Mouse (Mus musculus): Measurements from ENCODE around the gene Artn. TPM values are rescaled to one million over a fixed set of nuclear protein-coding genes. Genes with fewer than 3 reads are reported as not detected.

Artn gene
- polyA plus RNA-seq, 1 experiment, result 2.7 TPM

- Histone ChIP-seq H3K4me1 (ENCODE audit: control insufficient read depth, insufficient read depth, low read length) (no peaks in the 10 kb centered on the region), H3K4me3 (replicated peaks; ENCODE audit: extremely low read depth, low read depth, low read length) (no peak overlapping the region)
- no peak for DNase-seq
- 42% methylated on average over 6 of the region's 6 CpGs for WGBS
- TF ChIP-seq CTCF (IDR thresholded peaks at IDR 0.05; ENCODE audit: insufficient read depth, low read length), result no peak
- no peak for TF ChIP-seq POLR2A (IDR thresholded peaks at IDR 0.05; ENCODE audit: borderline replicate concordance, extremely low read depth, low read depth, low read length)
Measured at GRCm38 (mm10) chr4:117924916-117925315, 4.6 kb downstream of the Artn start.

- TF ChIP-seq POLR2A (IDR thresholded peaks at IDR 0.05; ENCODE audit: borderline replicate concordance, extremely low read depth, low read depth, low read length), result no peak
- Histone ChIP-seq H3K4me1 (ENCODE audit: control insufficient read depth, insufficient read depth, low read length) (no peaks in the 10 kb centered on the region), H3K4me3 (replicated peaks; ENCODE audit: extremely low read depth, low read depth, low read length) (no peak overlapping the region)
- WGBS, result 50% methylated on average over 2 of the region's 2 CpGs
- DNase-seq, result no peak
Measured at GRCm38 (mm10) chr4:117923450-117923849, 6.1 kb downstream of the Artn start.

- WGBS, result 85% methylated on average over 2 of the region's 2 CpGs
- Histone ChIP-seq H3K4me1 (ENCODE audit: control insufficient read depth, insufficient read depth, low read length) (no peaks in the 10 kb centered on the region), H3K4me3 (replicated peaks; ENCODE audit: extremely low read depth, low read depth, low read length) (no peak overlapping the region)
- TF ChIP-seq POLR2A (IDR thresholded peaks at IDR 0.05; ENCODE audit: borderline replicate concordance, extremely low read depth, low read depth, low read length), result no peak
- TF ChIP-seq CTCF (IDR thresholded peaks at IDR 0.05; ENCODE audit: insufficient read depth, low read length), result no peak
- no peak for DNase-seq
Measured at GRCm38 (mm10) chr4:117921358-117921757, 8.2 kb downstream of the Artn start.

GRCm38 (mm10) chr4:117918762-117919161 is 10.8 kb downstream of the Artn start:
- DNase-seq, result no peak
- 70% methylated on average over 5 of the region's 5 CpGs for WGBS
- TF ChIP-seq CTCF (IDR thresholded peaks at IDR 0.05; ENCODE audit: insufficient read depth, low read length) (no peak), POLR2A (IDR thresholded peaks at IDR 0.05; ENCODE audit: borderline replicate concordance, extremely low read depth, low read depth, low read length) (no peak)

GRCm38 (mm10) chr4:117918261-117918660 is 11.3 kb downstream of the Artn start:
- TF ChIP-seq CTCF (IDR thresholded peaks at IDR 0.05; ENCODE audit: insufficient read depth, low read length), result no peak
- TF ChIP-seq POLR2A (IDR thresholded peaks at IDR 0.05; ENCODE audit: borderline replicate concordance, extremely low read depth, low read depth, low read length), result no peak
- peaks cover 5% of the 10 kb centered on the region; the same call in 1 of the 2 replicates for H3K4me1 ChIP-seq (ENCODE audit: control insufficient read depth, insufficient read depth, low read length)
- no peak overlapping the region for H3K4me3 ChIP-seq (replicated peaks; ENCODE audit: extremely low read depth, low read depth, low read length)
- WGBS, result 53% methylated on average over 3 of the region's 3 CpGs
- DNase-seq, result no peak

More at GRCm38 (mm10) chr4:117918762-117919161, 10.8 kb downstream of the Artn start:
- H3K4me3 ChIP-seq (replicated peaks; ENCODE audit: extremely low read depth, low read depth, low read length), result no peak overlapping the region
- H3K4me1 ChIP-seq (ENCODE audit: control insufficient read depth, insufficient read depth, low read length), result peaks cover 5% of the 10 kb centered on the region; the same call in 1 of the 2 replicates

GRCm38 (mm10) chr4:117917847-117918246 is 11.7 kb downstream of the Artn start:
- WGBS, result 87% methylated on average over 4 of the region's 4 CpGs
- no peak overlapping the region for H3K4me3 ChIP-seq (replicated peaks; ENCODE audit: extremely low read depth, low read depth, low read length)
- no peak for DNase-seq
- TF ChIP-seq POLR2A (IDR thresholded peaks at IDR 0.05; ENCODE audit: borderline replicate concordance, extremely low read depth, low read depth, low read length) (no peak), CTCF (IDR thresholded peaks at IDR 0.05; ENCODE audit: insufficient read depth, low read length) (no peak)
- peaks cover 8% of the 10 kb centered on the region; the same call in 1 of the 2 replicates for H3K4me1 ChIP-seq (ENCODE audit: control insufficient read depth, insufficient read depth, low read length)

- DNase-seq, result no peak
- H3K4me1 ChIP-seq (ENCODE audit: control insufficient read depth, insufficient read depth, low read length), result peaks cover 9% of the 10 kb centered on the region; the same call in 1 of the 2 replicates
- 81% methylated on average over 4 of the region's 4 CpGs for WGBS
- TF ChIP-seq CTCF (IDR thresholded peaks at IDR 0.05; ENCODE audit: insufficient read depth, low read length), result no peak
- TF ChIP-seq POLR2A (IDR thresholded peaks at IDR 0.05; ENCODE audit: borderline replicate concordance, extremely low read depth, low read depth, low read length), result no peak
- H3K4me3 ChIP-seq (replicated peaks; ENCODE audit: extremely low read depth, low read depth, low read length), result no peak overlapping the region
Measured at GRCm38 (mm10) chr4:117917402-117917801, 12.2 kb downstream of the Artn start.

GRCm38 (mm10) chr4:117916386-117916785 is 13.2 kb downstream of the Artn start:
- DNase-seq, result no peak
- peaks cover 9% of the 10 kb centered on the region; the same call in 1 of the 2 replicates for H3K4me1 ChIP-seq (ENCODE audit: control insufficient read depth, insufficient read depth, low read length)
- TF ChIP-seq CTCF (IDR thresholded peaks at IDR 0.05; ENCODE audit: insufficient read depth, low read length), result no peak
- no peak overlapping the region for H3K4me3 ChIP-seq (replicated peaks; ENCODE audit: extremely low read depth, low read depth, low read length)
- 51% methylated on average over 5 of the region's 5 CpGs for WGBS

GRCm38 (mm10) chr4:117915489-117916105 is 14.0 kb downstream of the Artn start:
- WGBS, result 2% methylated on average over 19 of the region's 19 CpGs
- no peak for DNase-seq
- Histone ChIP-seq H3K4me1 (ENCODE audit: control insufficient read depth, insufficient read depth, low read length) (peaks cover 9% of the 10 kb centered on the region; the same call in 1 of the 2 replicates), H3K4me3 (replicated peaks; ENCODE audit: extremely low read depth, low read depth, low read length) (peak overlapping the region; percentile 96)
- TF ChIP-seq CTCF (IDR thresholded peaks at IDR 0.05; ENCODE audit: insufficient read depth, low read length) (no peak), POLR2A (IDR thresholded peaks at IDR 0.05; ENCODE audit: borderline replicate concordance, extremely low read depth, low read depth, low read length) (no peak)
